ENCODE assay signal across 17 mouse cellular contexts in the genomic region with DNA sequence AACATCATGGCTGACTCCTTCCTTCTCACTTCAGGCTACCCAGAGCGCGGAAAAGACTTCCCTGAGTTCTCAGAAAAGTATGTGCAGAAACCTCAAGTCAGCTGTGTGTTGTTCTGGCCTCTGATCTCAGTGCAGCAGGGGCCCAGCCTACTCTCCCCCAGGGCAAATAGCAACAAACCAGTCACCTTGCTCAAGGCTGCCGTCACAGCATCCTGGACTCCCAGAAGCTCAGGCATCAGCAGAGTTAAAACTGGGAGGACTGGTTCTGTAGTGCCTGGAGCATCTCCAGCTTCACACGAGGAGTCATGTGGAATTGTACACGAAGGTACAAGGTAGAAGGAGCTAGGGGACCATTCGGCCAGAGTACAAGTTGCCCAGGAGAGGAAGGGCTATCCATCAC. TPM values are rescaled to one million over a fixed set of nuclear protein-coding genes. Genes with fewer than 3 reads are reported as not detected.
DNase-seq lines count a peak whose midpoint lies in the region; TF ChIP-seq lines count a peak whose summit lies in the region.
"Had no signal": no experiment of that assay in that cellular context is flagged by ENCODE, and none has a peak within 500 bp of the region (broad histone marks: within the 10 kb centered on the region; RNA-seq: fewer than 3 reads in every experiment).

No protein-coding gene starts in this region.

- H3K4me1 ChIP-seq in ES-Bruce4 (ENCODE audit: control insufficient read depth, insufficient read depth, low read length), result peaks cover 2% of the 10 kb centered on the region

- no peak overlapping the region for H3K4me3 ChIP-seq in ES-Bruce4 (ENCODE audit: low read depth, low read length)
- H3K4me3 ChIP-seq: gastrocnemius, adult 2 months; heart, embryonic 10.5 days; hindbrain, embryonic 10.5 days; neural tube, embryonic 15.5 days had no signal

- no peak for TF ChIP-seq CTCF in ES-Bruce4 (IDR thresholded peaks at IDR 0.05; ENCODE audit: low read depth, low read length)

- no peak for TF ChIP-seq POLR2A in ES-Bruce4 (IDR thresholded peaks at IDR 0.05; ENCODE audit: insufficient read depth, low read length)

- DNase-seq in lung, adult 18-20 months, result peak; percentile 62 to 72
- no peak for DNase-seq in lung, postnatal 25 days (ENCODE audit: low spot score)
- peak; percentile 90 for DNase-seq in kidney, adult 11 months
- peak; percentile 64 for DNase-seq in kidney, postnatal 10 days
- DNase-seq in right cerebral cortex, postnatal 10 days (ENCODE audit: low spot score in 2 of 2), result no peak
- DNase-seq in right cerebral cortex, postnatal 36 days (ENCODE audit: low spot score in 2 of 2), result no peak
- DNase-seq in retina, embryonic 14.5 days (ENCODE audit: low spot score), result no peak
- DNase-seq: gastrocnemius, adult 2 months; lung, postnatal 10 days; retina, postnatal 1 day had no signal

- H3K27ac ChIP-seq in ES-Bruce4 (ENCODE audit: insufficient read depth, low read length), result no peak overlapping the region
- H3K27ac ChIP-seq: gastrocnemius, adult 2 months; heart, embryonic 10.5 days; hindbrain, embryonic 10.5 days; neural tube, embryonic 15.5 days had no signal

- H3K9me3 ChIP-seq in ES-Bruce4 (replicated peaks; ENCODE audit: control insufficient read depth, insufficient read depth, low read length, poor library complexity, severe bottlenecking), result no peaks in the 10 kb centered on the region
- H3K9me3 ChIP-seq: heart, embryonic 10.5 days; hindbrain, embryonic 10.5 days; neural tube, embryonic 15.5 days had no signal

- no peak overlapping the region for H3K9ac ChIP-seq in ES-Bruce4 (ENCODE audit: low read depth, poor library complexity, severe bottlenecking)
- H3K9ac ChIP-seq: neural tube, embryonic 15.5 days had no signal

- no peaks in the 10 kb centered on the region for H3K36me3 ChIP-seq in ES-Bruce4 (ENCODE audit: control insufficient read depth, insufficient read depth, low read length, poor library complexity, severe bottlenecking)
- H3K36me3 ChIP-seq: heart, embryonic 10.5 days; hindbrain, embryonic 10.5 days; neural tube, embryonic 15.5 days had no signal

- H3K27me3 ChIP-seq in ES-Bruce4 (ENCODE audit: control insufficient read depth, insufficient read depth, low read length, poor library complexity, severe bottlenecking), result no peaks in the 10 kb centered on the region

- peak; percentile 13; the same call in 1 of the 2 replicates for TF ChIP-seq EP300 in ES-Bruce4 (IDR thresholded peaks at IDR 0.05; ENCODE audit: insufficient read depth, low read depth, low read length)

RNA-seq across cellular contexts. Expression of gene Pak6, which starts 6.1 kb away (rescaled TPM):
- polyA plus RNA-seq in ES-Bruce4 (2011; ENCODE audit: insufficient read depth, insufficient read length, low read depth, missing spikeins), result 2.1 and 2.3 TPM in 2 replicates
- polyA plus RNA-seq: activated CD4-positive, CD25-positive, alpha-beta regulatory T cell, adult 4 months had no signal

RNA-seq across cellular contexts. Expression of gene Ankrd63, which starts 34.5 kb away (rescaled TPM):
- polyA plus RNA-seq in ES-Bruce4 (2011; ENCODE audit: insufficient read depth, insufficient read length, low read depth, missing spikeins), result not detected in 2 replicates
- polyA plus RNA-seq: activated CD4-positive, CD25-positive, alpha-beta regulatory T cell, adult 4 months; hindbrain, embryonic 10.5 days; liver, embryonic 11.5 days; midbrain, embryonic 11.5 days; neural tube, embryonic 15.5 days had no signal

RNA-seq across cellular contexts. Expression of gene Plcb2, which starts 59.0 kb away (rescaled TPM):
- not detected in 2 replicates for polyA plus RNA-seq in ES-Bruce4 (2011; ENCODE audit: insufficient read depth, insufficient read length, low read depth, missing spikeins)

Comparison
In these comparisons a context has a peak if more than half of its experiments do, and no peak if none do; other contexts are left out.
1. DNase-seq: peak in lung, adult 18-20 months (2 of 2), kidney, adult 11 months (single experiment) and kidney, postnatal 10 days (single experiment); none in lung, postnatal 25 days (single experiment), right cerebral cortex, postnatal 10 days (0 of 2), right cerebral cortex, postnatal 36 days (0 of 2) and retina, embryonic 14.5 days (single experiment).